Comparison of ENCODE assay signal across 9 mouse cellular contexts in genomic region chr17:45565103-45565502, GRCm38 (mm10). TPM values are rescaled to one million over a fixed set of nuclear protein-coding genes. Genes with fewer than 3 reads are reported as not detected.
DNase-seq lines count a peak whose midpoint lies in the region; ATAC-seq and TF ChIP-seq lines count a peak whose summit lies in the region.
"Had no signal": no experiment of that assay in that cellular context is flagged by ENCODE, and none has a peak within 500 bp of the region (broad histone marks: within the 10 kb centered on the region; RNA-seq: fewer than 3 reads in every experiment).

No protein-coding gene starts in this region.

- 95% methylated on average over 11 of the region's 11 CpGs for WGBS in forebrain, postnatal 0 days
- 92% methylated on average over 11 of the region's 11 CpGs for WGBS in liver, embryonic 16.5 days (ENCODE audit: insufficient replicate concordance)

- no peak for DNase-seq in forebrain, postnatal 0 days
- DNase-seq in urinary bladder, adult 18-20 months (ENCODE audit: low spot score in 2 of 2) = no peak
- no peak for DNase-seq in urinary bladder, postnatal 14 days (ENCODE audit: low spot score)
- DNase-seq in kidney, postnatal 14 days = no peak
- DNase-seq: thymus, adult 2 months had no signal

- peak overlapping the region; percentile 98 for H3K4me2 ChIP-seq in forebrain, postnatal 0 days (ENCODE audit: low read depth)
- peak overlapping the region; percentile 77 for H3K4me2 ChIP-seq in liver, embryonic 16.5 days (ENCODE audit: low read depth, low read length)

- H3K27me3 ChIP-seq in megakaryocyte, embryonic 14.5 days (replicated peaks) = peaks cover 5% of the 10 kb centered on the region
- H3K27me3 ChIP-seq in forebrain, postnatal 0 days (ENCODE audit: insufficient read depth, low read length) = no peaks in the 10 kb centered on the region
- H3K27me3 ChIP-seq in liver, embryonic 16.5 days (ENCODE audit: control insufficient read depth, insufficient read depth, low read depth, low read length) = no peaks in the 10 kb centered on the region

- H3K27ac ChIP-seq in forebrain, postnatal 0 days (ENCODE audit: low read depth, low read length) = no peak overlapping the region
- H3K27ac ChIP-seq in liver, embryonic 16.5 days (ENCODE audit: low read length) = no peak overlapping the region

- H3K4me3 ChIP-seq in megakaryocyte, embryonic 14.5 days (replicated peaks) = peak overlapping the region; percentile 99
- H3K4me3 ChIP-seq in forebrain, postnatal 0 days (ENCODE audit: low read depth, low read length) = peak overlapping the region; percentile 84
- peak overlapping the region; percentile 69 for H3K4me3 ChIP-seq in liver, embryonic 16.5 days (ENCODE audit: low read depth, low read length)

- no peak for TF ChIP-seq CTCF in forebrain, postnatal 0 days (IDR thresholded peaks at IDR 0.05; ENCODE audit: low read depth)

- no peak for ATAC-seq in megakaryocyte, adult 5-6 weeks (ENCODE audit: poor library complexity, severe bottlenecking)
- no peak for ATAC-seq in forebrain, postnatal 0 days
- ATAC-seq in liver, embryonic 16.5 days (ENCODE audit: low read depth) = no peak

- H3K36me3 ChIP-seq in megakaryocyte, embryonic 14.5 days (replicated peaks; ENCODE audit: low read length) = peaks cover 78% of the 10 kb centered on the region
- peaks cover 49% of the 10 kb centered on the region for H3K36me3 ChIP-seq in forebrain, postnatal 0 days (ENCODE audit: insufficient read depth)
- peaks cover 35% of the 10 kb centered on the region for H3K36me3 ChIP-seq in liver, embryonic 16.5 days (ENCODE audit: control insufficient read depth, insufficient read depth)

- peak overlapping the region; percentile 89; the same call in 1 of the 2 replicates for H3K9ac ChIP-seq in forebrain, postnatal 0 days
- H3K9ac ChIP-seq in liver, embryonic 16.5 days (ENCODE audit: low read depth, low read length) = peak overlapping the region; percentile 77; the same call in 1 of the 2 replicates

- peaks cover 60% of the 10 kb centered on the region for H3K4me1 ChIP-seq in megakaryocyte, embryonic 14.5 days
- H3K4me1 ChIP-seq in forebrain, postnatal 0 days (ENCODE audit: insufficient read depth) = no peaks in the 10 kb centered on the region; the same call in 1 of the 2 replicates
- H3K4me1 ChIP-seq in liver, embryonic 16.5 days (ENCODE audit: control insufficient read depth, low read depth, low read length) = peaks cover 18% of the 10 kb centered on the region

- no peaks in the 10 kb centered on the region for H3K9me3 ChIP-seq in megakaryocyte, embryonic 14.5 days
- no peaks in the 10 kb centered on the region for H3K9me3 ChIP-seq in forebrain, postnatal 0 days (ENCODE audit: low read length)
- no peaks in the 10 kb centered on the region for H3K9me3 ChIP-seq in liver, embryonic 16.5 days (replicated peaks; ENCODE audit: control insufficient read depth, low read length)

RNA-seq across cellular contexts. Expression of gene Slc35b2, which starts 1.4 kb away (rescaled TPM):
- 24.8 and 30.6 TPM in 2 replicates for polyA plus RNA-seq in megakaryocyte, embryonic 14.5 days (2012; ENCODE audit: insufficient read depth, low replicate concordance)
- total RNA-seq in megakaryocyte, adult 5-6 weeks (2015) = 33.7 and 44.9 TPM in 2 replicates
- total RNA-seq in megakaryocyte, adult 5-6 weeks (2017) = 48.2 and 52.2 TPM in 2 replicates
- 80.9 and 87.0 TPM in 2 replicates for total RNA-seq in forebrain, postnatal 0 days (2014; rRNA removed)
- 83.8 and 89.6 TPM in 2 replicates for polyA plus RNA-seq in forebrain, postnatal 0 days (2015; fragmentation: Nextera tagmentation; extraction: Ambion mirVana)
- polyA plus RNA-seq in liver, embryonic 16.5 days (2015; fragmentation: Nextera tagmentation; extraction: Ambion mirVana) = 45.3 and 46.5 TPM in 2 replicates

RNA-seq across cellular contexts. Expression of gene Hsp90ab1, which starts 8.0 kb away (rescaled TPM):
- 292 and 435 TPM in 2 replicates for polyA plus RNA-seq in megakaryocyte, embryonic 14.5 days (2012; ENCODE audit: insufficient read depth, low replicate concordance)
- 448 and 487 TPM in 2 replicates for total RNA-seq in megakaryocyte, adult 5-6 weeks (2015)
- total RNA-seq in megakaryocyte, adult 5-6 weeks (2017) = 829 and 973 TPM in 2 replicates
- total RNA-seq in forebrain, postnatal 0 days (2014; rRNA removed) = 1,283 and 1,351 TPM in 2 replicates
- polyA plus RNA-seq in forebrain, postnatal 0 days (2015; fragmentation: Nextera tagmentation; extraction: Ambion mirVana) = 1,258 and 1,497 TPM in 2 replicates
- 564 and 565 TPM in 2 replicates for polyA plus RNA-seq in liver, embryonic 16.5 days (2015; fragmentation: Nextera tagmentation; extraction: Ambion mirVana)

RNA-seq across cellular contexts. Expression of gene Nfkbie, which starts 9.6 kb away (rescaled TPM):
- polyA plus RNA-seq in megakaryocyte, embryonic 14.5 days (2012; ENCODE audit: insufficient read depth, low replicate concordance) = 9.1 and 12.3 TPM in 2 replicates
- total RNA-seq in megakaryocyte, adult 5-6 weeks (2015) = 10.4 and 11.1 TPM in 2 replicates
- total RNA-seq in megakaryocyte, adult 5-6 weeks (2017) = 13.4 and 14.0 TPM in 2 replicates
- total RNA-seq in forebrain, postnatal 0 days (2014; rRNA removed) = 2.8 and 3.1 TPM in 2 replicates
- 2.2 and 2.7 TPM in 2 replicates for polyA plus RNA-seq in forebrain, postnatal 0 days (2015; fragmentation: Nextera tagmentation; extraction: Ambion mirVana)
- 1.8 TPM in 2 replicates for polyA plus RNA-seq in liver, embryonic 16.5 days (2015; fragmentation: Nextera tagmentation; extraction: Ambion mirVana)

RNA-seq across cellular contexts. Expression of gene Tmem151b, which starts 15.6 kb away (rescaled TPM):
- 0.93 and 1.1 TPM in 2 replicates for polyA plus RNA-seq in megakaryocyte, embryonic 14.5 days (2012; ENCODE audit: insufficient read depth, low replicate concordance)
- not detected in 2 replicates for total RNA-seq in megakaryocyte, adult 5-6 weeks (2015)
- total RNA-seq in megakaryocyte, adult 5-6 weeks (2017) = not detected in 2 replicates
- total RNA-seq in forebrain, postnatal 0 days (2014; rRNA removed) = 79.2 and 79.6 TPM in 2 replicates
- 32.2 and 33.7 TPM in 2 replicates for polyA plus RNA-seq in forebrain, postnatal 0 days (2015; fragmentation: Nextera tagmentation; extraction: Ambion mirVana)
- polyA plus RNA-seq in liver, embryonic 16.5 days (2015; fragmentation: Nextera tagmentation; extraction: Ambion mirVana) = 0.12 TPM in 2 replicates
- total RNA-seq: liver, adult 2 months had no signal

RNA-seq across cellular contexts. Expression of gene Slc29a1, which starts 34.3 kb away (rescaled TPM):
- polyA plus RNA-seq in megakaryocyte, embryonic 14.5 days (2012; ENCODE audit: insufficient read depth, low replicate concordance) = 24.7 TPM in 1 of 2 replicates, not detected in the other
- 23.8 and 31.2 TPM in 2 replicates for total RNA-seq in megakaryocyte, adult 5-6 weeks (2015)
- total RNA-seq in megakaryocyte, adult 5-6 weeks (2017) = 22.9 and 32.6 TPM in 2 replicates
- 68.3 and 84.5 TPM in 2 replicates for total RNA-seq in forebrain, postnatal 0 days (2014; rRNA removed)
- 76.2 and 84.4 TPM in 2 replicates for polyA plus RNA-seq in forebrain, postnatal 0 days (2015; fragmentation: Nextera tagmentation; extraction: Ambion mirVana)
- polyA plus RNA-seq in liver, embryonic 16.5 days (2015; fragmentation: Nextera tagmentation; extraction: Ambion mirVana) = 154 and 162 TPM in 2 replicates
